Mouse (Mus musculus): Measurements from ENCODE around the gene Mki67.

Mki67 gene

DNA sequence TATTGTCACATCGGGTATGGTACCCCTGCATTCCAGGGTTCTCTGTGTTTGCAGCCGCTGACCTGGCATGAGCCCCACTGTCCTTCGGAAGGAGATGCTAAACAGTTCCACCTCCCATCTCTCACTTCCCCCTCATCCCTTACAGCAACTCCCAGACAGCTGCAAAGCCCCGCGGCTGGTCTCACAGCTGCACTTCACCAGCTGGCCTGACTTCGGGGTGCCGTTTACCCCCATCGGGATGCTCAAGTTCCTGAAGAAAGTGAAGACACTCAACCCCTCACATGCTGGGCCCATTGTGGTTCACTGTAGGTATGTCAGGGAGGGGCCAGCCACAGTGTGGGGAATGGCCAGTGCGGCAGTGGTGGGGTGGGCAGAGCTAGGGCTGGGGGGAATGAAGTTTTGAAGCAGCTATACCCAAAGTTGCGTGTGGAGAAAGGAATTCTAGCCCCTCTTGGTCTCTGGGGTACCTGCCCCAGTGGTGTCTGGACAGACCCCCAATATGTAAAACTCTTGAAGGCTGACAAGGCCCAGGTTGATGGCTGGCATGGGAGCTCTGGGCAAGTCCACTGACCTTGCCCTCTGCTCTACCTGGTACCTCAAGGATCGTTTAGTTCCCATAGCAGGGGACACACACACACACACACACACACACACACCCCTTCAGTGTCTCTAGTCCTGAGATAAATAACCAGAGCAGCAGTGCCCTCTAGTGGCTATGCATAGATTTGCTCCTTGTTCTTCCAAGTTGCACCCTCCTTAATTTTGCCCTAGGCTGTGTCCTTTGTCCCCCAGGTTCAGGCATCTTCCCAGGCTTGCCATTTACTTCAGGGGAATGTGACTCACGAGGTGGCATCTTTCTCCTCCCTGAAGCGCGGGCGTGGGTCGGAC is 47.1 kb downstream of the Mki67 start:
- peak; percentile 87 for DNase-seq (ENCODE audit: low read depth)

DNA sequence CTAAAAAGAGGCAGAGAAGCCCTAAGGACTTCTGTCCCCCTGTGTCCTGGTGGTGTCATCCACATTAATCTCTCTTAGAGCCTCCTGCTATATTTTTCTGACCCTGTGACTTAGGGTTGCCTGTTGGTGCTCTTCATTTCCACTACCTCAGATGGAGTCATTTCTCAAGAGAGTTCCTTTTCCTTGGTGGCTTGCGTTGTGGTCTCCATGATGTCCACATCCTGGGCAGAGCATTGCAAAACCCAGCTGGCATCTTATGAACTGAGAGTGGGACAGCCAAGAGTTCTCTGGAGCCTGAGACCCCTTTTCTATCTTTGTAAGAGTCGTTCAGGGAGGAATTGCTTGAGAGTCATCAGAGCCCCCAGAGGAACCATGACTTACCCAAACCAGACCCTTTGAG is 49.8 kb downstream of the Mki67 start:
- no peak for DNase-seq (ENCODE audit: low read depth)

DNA sequence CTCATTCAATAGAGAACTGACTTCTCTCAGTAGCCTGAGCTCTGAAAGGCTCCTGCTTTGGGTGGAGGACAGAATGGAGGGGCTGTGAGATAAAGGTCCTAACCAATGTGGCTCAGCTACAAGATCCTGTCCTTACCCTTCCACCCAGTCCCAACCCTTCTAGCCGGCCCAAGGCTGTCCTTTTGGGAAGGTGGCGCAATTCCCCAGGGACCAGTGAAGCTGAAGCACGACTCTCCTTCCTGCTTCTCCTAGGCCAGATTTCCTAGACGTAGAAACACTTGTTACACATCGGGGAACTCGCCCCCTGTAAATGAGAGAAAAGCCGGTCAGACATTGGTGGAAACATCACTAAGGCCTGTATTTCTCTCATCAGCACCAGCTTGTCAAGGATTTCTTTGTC is 52.0 kb downstream of the Mki67 start:
- DNase-seq (ENCODE audit: low read depth) = no peak

DNA sequence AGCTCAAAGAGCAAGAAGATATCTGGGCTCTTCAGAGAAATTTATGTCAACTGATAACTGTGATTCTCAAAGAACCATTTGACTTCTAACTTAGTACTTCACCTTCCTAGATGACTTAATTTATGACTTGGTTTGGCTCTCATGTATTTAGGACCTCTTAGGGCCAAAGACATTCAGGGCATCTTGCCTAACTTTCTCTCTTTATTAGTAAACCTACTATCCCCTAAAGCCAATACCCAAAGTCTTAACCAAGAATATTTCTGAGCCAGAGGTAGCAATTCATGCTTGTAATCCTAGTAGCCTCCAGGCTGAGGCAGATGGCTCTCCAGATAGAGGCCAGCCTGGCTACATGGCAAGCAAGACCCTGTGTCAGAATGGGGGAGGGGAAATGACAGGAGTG is 55.8 kb downstream of the Mki67 start:
- DNase-seq (ENCODE audit: low read depth) = no peak

DNA sequence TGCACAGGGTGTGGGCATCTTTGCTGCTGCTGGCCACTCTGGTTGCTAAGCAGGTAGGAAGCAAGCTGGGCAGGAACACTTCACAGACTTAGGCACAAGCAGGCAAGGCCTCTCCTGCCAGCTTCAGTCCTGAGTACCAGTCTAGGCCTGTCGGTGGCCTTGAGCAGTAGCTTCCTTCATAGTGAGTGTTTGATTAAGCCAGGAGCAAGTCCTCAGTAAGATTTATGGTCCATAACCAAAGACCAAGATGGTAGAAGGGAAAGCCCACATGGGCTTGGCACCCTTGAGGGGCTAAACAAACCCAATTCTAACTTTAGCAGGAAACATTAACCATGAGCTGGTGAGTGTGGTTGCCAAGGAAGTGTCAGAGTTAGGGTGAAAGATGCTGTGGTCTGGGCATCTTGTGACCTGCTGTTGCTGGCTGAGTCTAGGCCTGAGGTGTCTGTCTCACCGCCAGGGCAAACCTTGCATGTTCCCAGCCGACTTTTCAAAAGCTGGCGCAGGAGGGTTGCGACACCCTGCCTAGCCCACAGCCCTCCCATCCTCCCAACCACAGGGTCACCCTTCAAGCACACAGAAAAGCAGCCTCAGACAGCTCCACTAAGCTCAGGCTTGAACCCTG is 56.7 kb downstream of the Mki67 start:
- no peak for DNase-seq (ENCODE audit: low read depth)

DNA sequence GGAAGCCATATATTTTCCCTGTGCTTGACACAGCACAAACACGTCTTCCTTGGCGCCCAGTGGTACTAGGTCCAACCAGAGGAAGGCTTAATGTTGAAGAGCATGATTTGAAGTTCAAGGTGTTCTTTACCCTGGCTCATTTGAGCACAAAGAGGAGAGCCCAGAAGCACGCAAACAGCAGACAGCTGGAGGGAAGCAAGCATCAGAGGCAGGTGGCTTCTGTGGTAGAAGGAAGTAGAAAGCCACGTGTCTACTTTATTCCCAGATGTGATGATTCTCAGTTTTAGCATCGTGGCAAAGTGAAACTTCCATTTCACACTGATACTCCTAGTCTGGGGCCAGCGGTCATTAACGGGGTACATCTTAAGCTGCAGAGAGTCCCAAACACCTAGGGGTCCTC is 58.0 kb downstream of the Mki67 start:
- no peak for DNase-seq (ENCODE audit: low read depth)

DNA sequence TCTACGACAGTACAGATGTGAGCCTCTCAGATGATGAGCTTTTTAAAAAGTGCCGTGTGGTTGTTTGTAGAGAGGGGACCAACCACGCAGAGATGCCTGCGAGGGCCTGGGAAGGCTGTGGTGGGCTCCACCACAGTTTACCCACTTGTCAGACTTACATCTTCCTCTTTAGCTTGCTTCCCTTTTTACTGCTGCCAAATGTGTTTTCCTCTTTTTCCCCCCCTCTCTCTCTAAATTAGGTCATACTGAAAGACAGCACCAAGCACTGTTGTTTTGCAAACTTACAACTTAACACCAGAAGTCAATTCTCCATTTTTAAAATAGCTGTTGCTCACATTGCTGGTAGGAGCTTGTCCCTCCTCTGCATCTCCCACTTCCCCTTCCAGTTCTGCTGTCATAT is 61.0 kb downstream of the Mki67 start:
- DNase-seq (ENCODE audit: low read depth) = no peak

DNA sequence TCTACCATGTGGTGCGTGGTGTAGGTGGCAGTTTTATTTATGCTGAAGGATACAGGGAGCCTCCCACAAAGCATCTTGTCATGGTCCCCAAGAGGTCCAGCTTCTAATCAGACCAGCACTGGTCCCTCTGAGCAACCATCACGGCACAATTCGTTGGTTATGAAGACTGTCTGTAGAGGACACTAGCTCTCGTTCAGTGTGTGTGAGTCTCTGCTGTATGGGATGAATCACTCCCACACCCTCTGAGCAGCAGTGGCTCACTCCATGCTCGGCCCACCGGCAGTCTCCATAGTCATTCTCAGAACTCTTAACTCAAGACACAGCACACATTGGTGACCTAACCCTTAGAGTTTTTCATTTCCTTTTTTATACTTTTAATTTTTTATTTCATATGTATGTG is 61.9 kb downstream of the Mki67 start:
- DNase-seq (ENCODE audit: low read depth) = no peak

DNA sequence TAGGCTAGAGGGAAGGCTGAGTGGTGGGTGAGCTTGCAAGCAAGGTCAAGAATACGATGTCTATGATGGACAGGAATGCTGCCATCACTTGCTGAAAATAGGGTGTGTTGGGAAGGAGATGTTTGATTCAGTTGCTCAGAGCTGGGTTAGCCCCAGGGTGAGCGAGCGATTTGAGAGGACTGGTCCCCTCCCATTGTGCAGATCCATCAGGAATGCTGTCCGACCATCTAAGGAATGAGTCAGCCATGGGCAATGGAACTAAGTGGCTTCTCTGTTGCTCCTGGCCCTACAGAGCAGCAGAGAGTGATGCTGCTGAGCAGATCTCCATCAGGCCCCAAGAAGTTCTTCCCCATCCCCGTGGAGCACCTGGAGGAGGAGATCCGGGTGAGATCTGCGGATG is 62.6 kb downstream of the Mki67 start:
- DNase-seq (ENCODE audit: low read depth) = no peak

DNA sequence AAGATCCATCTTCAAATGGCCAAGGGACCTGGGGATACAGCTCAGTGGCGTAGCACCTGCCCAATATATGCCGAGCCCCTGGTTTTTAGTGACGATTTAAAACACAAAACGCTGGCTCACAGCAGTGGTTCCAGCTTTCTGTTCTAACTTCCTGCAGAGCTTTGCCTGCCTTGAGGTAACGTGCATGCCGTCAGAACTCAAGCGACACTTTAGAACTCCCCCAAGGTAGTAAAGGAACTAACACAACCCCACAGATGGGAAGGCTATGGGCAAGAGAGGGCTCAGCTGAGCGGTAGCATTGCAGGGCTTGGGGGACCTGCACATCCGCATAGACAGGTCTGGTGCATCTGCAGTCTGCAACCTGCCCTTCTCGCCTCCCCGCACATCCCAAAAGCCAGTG is 63.4 kb downstream of the Mki67 start:
- DNase-seq (ENCODE audit: low read depth) = peak; percentile 70

DNA sequence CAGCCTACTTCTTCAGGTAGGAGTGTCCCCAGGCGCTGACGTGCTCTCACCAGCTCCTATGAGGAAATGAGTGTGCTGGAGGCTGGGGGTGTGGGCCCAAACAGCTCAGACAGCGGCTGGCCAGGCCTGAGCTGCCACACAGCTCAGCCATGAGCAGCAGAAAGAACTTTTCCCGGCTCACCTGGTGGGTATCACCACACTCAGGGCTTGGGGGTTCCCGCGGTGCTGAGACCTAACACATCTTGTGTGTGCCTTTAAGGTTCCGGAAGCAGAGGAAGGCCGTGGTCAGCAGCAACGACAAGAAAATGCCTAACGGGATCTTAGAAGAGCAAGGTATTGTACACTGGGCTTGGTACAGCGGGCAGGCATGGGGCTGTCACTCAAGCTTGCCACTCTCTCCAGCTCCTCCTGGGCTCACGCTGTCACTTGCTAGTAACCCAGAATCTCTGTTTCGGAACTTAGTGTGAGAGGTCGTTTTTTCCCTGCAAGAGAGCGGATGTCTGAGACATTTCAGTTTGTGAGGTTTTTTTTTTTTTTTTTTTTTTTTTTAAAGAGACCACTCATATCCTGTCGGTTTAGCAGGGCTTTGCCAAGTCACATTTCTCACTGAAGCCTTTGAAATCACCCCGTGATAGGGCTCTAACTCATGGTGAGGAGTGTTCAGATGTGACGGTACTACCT is 64.2 kb downstream of the Mki67 start:
- peak; percentile 83 for DNase-seq (ENCODE audit: low read depth)

DNA sequence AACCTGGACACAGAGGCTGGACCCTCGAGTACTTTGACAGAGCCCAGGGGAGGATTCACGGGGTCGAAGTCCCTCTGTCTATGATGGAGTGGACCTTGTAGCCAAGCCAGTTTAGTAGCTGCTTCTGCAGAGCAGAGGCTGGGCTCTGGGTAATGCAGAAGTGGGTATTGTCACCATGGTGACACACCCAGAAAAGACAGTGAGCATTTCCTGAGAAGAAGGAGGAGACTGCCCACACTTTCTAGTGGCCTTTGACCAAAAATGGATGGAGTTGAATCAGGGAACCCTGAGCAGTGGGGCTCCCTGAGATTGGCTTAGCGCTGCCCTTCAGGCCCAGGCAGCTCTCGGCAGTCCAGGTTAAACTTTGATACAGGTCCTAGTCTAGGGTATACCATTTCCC is 66.1 kb downstream of the Mki67 start:
- no peak for DNase-seq (ENCODE audit: low read depth)

DNA sequence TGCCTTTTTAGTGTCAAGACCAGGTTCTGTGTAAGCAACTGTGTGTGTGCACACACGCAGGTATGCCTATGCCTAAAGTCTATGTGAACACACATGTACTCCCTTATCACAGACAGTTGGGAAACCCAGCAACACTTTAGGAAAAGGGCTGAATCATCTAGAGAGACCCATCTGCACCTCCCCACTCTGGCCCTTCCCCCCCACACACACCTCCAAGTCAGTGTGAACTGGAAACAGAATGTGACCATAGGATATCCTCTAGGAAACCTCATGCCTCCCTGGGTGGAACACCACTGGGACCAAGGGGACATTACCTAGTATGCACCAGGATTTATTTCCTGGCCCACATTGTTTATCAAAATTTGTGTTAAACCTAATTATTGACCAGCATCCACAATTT is 66.9 kb downstream of the Mki67 start:
- no peak for DNase-seq (ENCODE audit: low read depth)

DNA sequence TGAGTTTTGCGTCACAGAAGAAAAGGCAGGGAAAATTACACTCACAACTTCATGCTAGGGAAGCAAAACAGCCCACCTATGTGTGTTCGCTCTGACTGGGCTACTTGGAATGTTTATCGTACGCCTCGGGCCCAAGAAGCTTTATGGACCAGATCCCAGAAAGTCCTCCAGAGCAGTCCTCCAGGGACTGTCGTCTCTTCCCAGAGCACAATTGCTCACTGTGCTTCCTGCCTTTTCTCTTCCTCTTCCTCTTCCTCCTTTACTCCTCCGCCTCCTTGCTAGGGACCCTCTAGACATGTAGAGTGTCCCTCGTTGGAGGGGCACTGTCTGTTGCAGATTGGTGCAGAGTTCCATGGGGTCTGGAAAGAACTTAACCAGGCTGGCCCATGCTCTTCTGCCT is 67.3 kb downstream of the Mki67 start:
- DNase-seq (ENCODE audit: low read depth) = no peak

DNA sequence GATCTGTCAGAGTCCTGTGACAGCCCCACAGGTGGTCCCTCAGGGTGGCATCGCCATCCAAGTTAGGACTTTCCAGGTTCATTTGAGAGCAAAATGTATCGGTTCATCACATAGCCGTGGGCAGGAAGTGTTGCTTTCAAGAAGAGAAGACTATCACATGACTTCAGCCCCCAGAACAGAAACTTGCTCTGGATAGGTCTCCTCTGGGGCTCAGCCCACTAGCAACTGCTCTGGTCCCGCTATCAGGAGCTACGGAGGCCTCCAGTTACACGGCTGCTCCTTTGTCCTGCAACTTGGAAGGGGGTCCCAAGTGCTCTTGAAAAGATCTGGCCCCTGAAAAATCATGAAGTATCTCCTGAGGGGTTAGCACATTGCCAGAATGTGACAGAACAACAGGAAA is 69.2 kb downstream of the Mki67 start:
- DNase-seq (ENCODE audit: low read depth) = peak; percentile 49

DNA sequence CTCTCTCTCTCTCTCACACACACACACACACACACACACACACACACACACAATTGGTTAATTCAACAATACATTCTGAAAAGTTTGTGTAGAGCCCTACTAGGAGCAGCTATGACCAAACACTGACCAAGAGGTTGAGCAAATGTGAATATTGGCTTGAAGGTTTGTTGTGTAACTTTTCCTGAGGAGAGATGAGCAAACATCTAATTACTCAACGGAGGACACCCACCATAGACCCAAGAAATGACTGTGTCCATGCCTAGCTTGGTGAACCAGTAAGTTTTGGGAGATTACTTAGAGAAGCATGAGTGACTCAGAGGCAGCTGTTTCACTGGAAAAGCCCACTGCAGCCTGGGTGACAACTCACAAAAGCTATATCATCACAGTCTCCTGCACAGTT is 71.7 kb downstream of the Mki67 start:
- no peak for DNase-seq (ENCODE audit: low read depth)

DNA sequence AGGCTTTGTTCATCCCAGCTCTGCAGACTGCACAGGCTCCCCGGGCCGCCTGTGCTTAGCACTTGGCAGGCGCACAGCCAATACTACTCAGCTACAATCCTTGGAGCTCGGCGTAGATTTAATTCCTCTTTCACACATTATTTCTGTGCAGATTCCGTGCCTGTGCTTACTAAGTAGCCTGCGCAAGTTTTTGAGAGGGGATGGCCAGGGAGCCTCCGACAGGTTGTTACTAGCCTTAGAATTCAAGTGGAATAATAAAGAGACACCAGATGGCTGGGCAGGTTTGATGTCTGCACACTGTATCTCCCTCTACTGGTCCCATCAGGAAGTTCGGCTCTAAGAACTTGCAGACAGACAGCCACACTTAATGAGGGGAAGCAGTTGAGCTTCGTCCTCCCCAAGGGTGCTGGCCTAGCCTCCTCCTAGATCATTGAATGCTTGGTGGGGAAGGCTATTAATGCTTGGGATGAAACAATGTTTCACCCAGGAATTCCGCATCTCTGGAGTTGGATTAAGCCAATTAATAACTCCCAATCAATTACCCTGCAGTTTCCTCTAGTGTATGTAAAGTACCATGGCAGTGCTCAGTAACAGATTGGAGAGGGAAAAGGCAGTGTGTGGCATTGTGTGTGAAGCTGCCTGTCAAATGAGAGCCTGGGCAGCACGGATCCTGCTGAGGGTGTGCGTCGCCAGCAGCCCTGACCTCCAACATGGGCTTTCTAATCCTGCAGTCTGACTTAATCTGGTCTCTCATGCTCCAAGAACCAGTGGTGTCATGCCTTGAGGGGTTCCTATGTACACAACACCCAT is 74.3 kb downstream of the Mki67 start:
- DNase-seq (ENCODE audit: low read depth) = peak; percentile 64
